8 mouse cellular contexts compared by ENCODE assay signal in genomic region chr8:94600478-94600877, GRCm38 (mm10). TPM values are rescaled to one million over a fixed set of nuclear protein-coding genes. Genes with fewer than 3 reads are reported as not detected.
A peak's percentile ranks its signal among the peaks of the same experiment; 100 is the strongest.
DNase-seq lines count a peak whose midpoint lies in the region; ATAC-seq and TF ChIP-seq lines count a peak whose summit lies in the region.

No protein-coding gene starts in this region.

- peaks cover 16% of the 10 kb centered on the region for H3K4me1 ChIP-seq in lung, embryonic 16.5 days (replicated peaks; ENCODE audit: control insufficient read depth, insufficient read depth, low read length)
- peaks cover 21% of the 10 kb centered on the region for H3K4me1 ChIP-seq in embryonic facial prominence, embryonic 15.5 days
- H3K4me1 ChIP-seq in intestine, postnatal 0 days (replicated peaks; ENCODE audit: control insufficient read depth, insufficient read depth, low read length) = no peaks in the 10 kb centered on the region
- H3K4me1 ChIP-seq in neural tube, embryonic 15.5 days = peaks cover 36% of the 10 kb centered on the region

- H3K27me3 ChIP-seq in lung, embryonic 16.5 days (ENCODE audit: control insufficient read depth, insufficient read depth, low read depth, low read length) = no peaks in the 10 kb centered on the region
- no peaks in the 10 kb centered on the region for H3K27me3 ChIP-seq in embryonic facial prominence, embryonic 15.5 days
- no peaks in the 10 kb centered on the region for H3K27me3 ChIP-seq in intestine, postnatal 0 days (replicated peaks; ENCODE audit: control insufficient read depth, insufficient read depth, low read length)
- H3K27me3 ChIP-seq in neural tube, embryonic 15.5 days (replicated peaks) = no peaks in the 10 kb centered on the region

- no peak for DNase-seq in lung, postnatal 14 days
- no peak for DNase-seq in urinary bladder, adult 18-20 months (ENCODE audit: low spot score in 2 of 2)
- DNase-seq in cerebellum, postnatal 25 days = no peak
- no peak for DNase-seq in thymus, postnatal 36 days

- H3K36me3 ChIP-seq in lung, embryonic 16.5 days (ENCODE audit: control insufficient read depth, insufficient read depth, low read length) = no peaks in the 10 kb centered on the region
- no peaks in the 10 kb centered on the region for H3K36me3 ChIP-seq in embryonic facial prominence, embryonic 15.5 days
- H3K36me3 ChIP-seq in intestine, postnatal 0 days (ENCODE audit: control insufficient read depth, insufficient read depth) = no peaks in the 10 kb centered on the region
- H3K36me3 ChIP-seq in neural tube, embryonic 15.5 days = no peaks in the 10 kb centered on the region

- H3K4me3 ChIP-seq in lung, embryonic 16.5 days (ENCODE audit: low read length) = peak overlapping the region; percentile 100
- peak overlapping the region; percentile 91 for H3K4me3 ChIP-seq in embryonic facial prominence, embryonic 15.5 days (replicated peaks)
- peak overlapping the region; percentile 100 for H3K4me3 ChIP-seq in intestine, postnatal 0 days (ENCODE audit: low read depth, low read length)
- H3K4me3 ChIP-seq in neural tube, embryonic 15.5 days (replicated peaks) = peak overlapping the region; percentile 100

- peak overlapping the region; percentile 64 for H3K4me2 ChIP-seq in lung, embryonic 16.5 days (ENCODE audit: low read depth, low read length)
- peak overlapping the region; percentile 81 for H3K4me2 ChIP-seq in embryonic facial prominence, embryonic 15.5 days (replicated peaks)
- H3K4me2 ChIP-seq in intestine, postnatal 0 days (replicated peaks; ENCODE audit: low read depth) = peak overlapping the region; percentile 81
- H3K4me2 ChIP-seq in neural tube, embryonic 15.5 days = peak overlapping the region; percentile 84

- H3K9me3 ChIP-seq in lung, embryonic 16.5 days (ENCODE audit: control insufficient read depth, low read length) = no peaks in the 10 kb centered on the region
- H3K9me3 ChIP-seq in embryonic facial prominence, embryonic 15.5 days (replicated peaks) = no peaks in the 10 kb centered on the region
- H3K9me3 ChIP-seq in intestine, postnatal 0 days (ENCODE audit: control insufficient read depth) = no peaks in the 10 kb centered on the region
- H3K9me3 ChIP-seq in neural tube, embryonic 15.5 days (replicated peaks) = no peaks in the 10 kb centered on the region

- WGBS in lung, embryonic 16.5 days = 21% methylated on average over 5 of the region's 5 CpGs
- WGBS in embryonic facial prominence, embryonic 15.5 days = 15% methylated on average over 5 of the region's 5 CpGs
- 8% methylated on average over 5 of the region's 5 CpGs for WGBS in intestine, postnatal 0 days
- WGBS in neural tube, embryonic 15.5 days = 17% methylated on average over 5 of the region's 5 CpGs

- H3K9ac ChIP-seq in lung, embryonic 16.5 days (ENCODE audit: low read length) = peak overlapping the region; percentile 89
- H3K9ac ChIP-seq in embryonic facial prominence, embryonic 15.5 days = peak overlapping the region; percentile 54
- H3K9ac ChIP-seq in intestine, postnatal 0 days (ENCODE audit: low read depth, low read length) = peak overlapping the region; percentile 97
- peak overlapping the region; percentile 93 for H3K9ac ChIP-seq in neural tube, embryonic 15.5 days (replicated peaks)

- H3K27ac ChIP-seq in lung, embryonic 16.5 days (ENCODE audit: low read length) = no peak overlapping the region
- H3K27ac ChIP-seq in embryonic facial prominence, embryonic 15.5 days (replicated peaks) = peak overlapping the region; percentile 85; the same call in 1 of the 2 replicates
- H3K27ac ChIP-seq in intestine, postnatal 0 days (ENCODE audit: low read depth, low read length) = no peak overlapping the region
- peak overlapping the region; percentile 89 for H3K27ac ChIP-seq in neural tube, embryonic 15.5 days (replicated peaks)

- no peak for TF ChIP-seq CTCF in intestine, postnatal 0 days (IDR thresholded peaks at IDR 0.05; ENCODE audit: low read depth)

- ATAC-seq in lung, embryonic 16.5 days (ENCODE audit: low read depth) = no peak
- ATAC-seq in embryonic facial prominence, embryonic 15.5 days (ENCODE audit: insufficient number of reproducible peaks, low FRiP score, low TSS enrichment, low read depth) = no peak
- no peak for ATAC-seq in intestine, postnatal 0 days
- ATAC-seq in neural tube, embryonic 15.5 days (ENCODE audit: low FRiP score) = no peak

RNA-seq across cellular contexts. Expression of gene Rspry1, which starts 1.3 kb away (rescaled TPM):
- 32.7 and 35.5 TPM in 2 replicates for polyA plus RNA-seq in lung, embryonic 16.5 days (2015; fragmentation: Nextera tagmentation; extraction: Ambion mirVana)
- 36.8 and 36.9 TPM in 2 replicates for polyA plus RNA-seq in embryonic facial prominence, embryonic 15.5 days (2015; fragmentation: Nextera tagmentation; extraction: Ambion mirVana)
- polyA plus RNA-seq in intestine, postnatal 0 days (2015; fragmentation: Nextera tagmentation; extraction: Ambion mirVana) = 17.5 and 19.1 TPM in 2 replicates
- 50.0 and 50.2 TPM in 2 replicates for polyA plus RNA-seq in neural tube, embryonic 15.5 days (2015; fragmentation: Nextera tagmentation; extraction: Ambion mirVana)

RNA-seq across cellular contexts. Expression of gene Fam192a, which starts 1.3 kb away (rescaled TPM):
- 50.8 and 52.9 TPM in 2 replicates for polyA plus RNA-seq in lung, embryonic 16.5 days (2015; fragmentation: Nextera tagmentation; extraction: Ambion mirVana)
- polyA plus RNA-seq in embryonic facial prominence, embryonic 15.5 days (2015; fragmentation: Nextera tagmentation; extraction: Ambion mirVana) = 58.9 and 62.4 TPM in 2 replicates
- 44.5 and 57.0 TPM in 2 replicates for polyA plus RNA-seq in intestine, postnatal 0 days (2015; fragmentation: Nextera tagmentation; extraction: Ambion mirVana)
- polyA plus RNA-seq in neural tube, embryonic 15.5 days (2015; fragmentation: Nextera tagmentation; extraction: Ambion mirVana) = 66.6 and 70.5 TPM in 2 replicates

Comparison
In these comparisons a context has a peak if more than half of its experiments do, and no peak if none do; other contexts are left out.
1. H3K27ac ChIP-seq: peak in embryonic facial prominence, embryonic 15.5 days (single experiment) and neural tube, embryonic 15.5 days (single experiment); none in lung, embryonic 16.5 days (single experiment) and intestine, postnatal 0 days (single experiment).
2. Peak in every context shown above with its lines, with median percentiles within 50 percentile points of each other: H3K4me2 ChIP-seq, H3K4me3 ChIP-seq and H3K9ac ChIP-seq.